Mouse (Mus musculus) forebrain, embryonic 16.5 days (tissue): ENCODE results near the gene Tmem50a. TPM values are rescaled to one million over a fixed set of nuclear protein-coding genes. Genes with fewer than 3 reads are reported as not detected.

Experiments used
- ATAC-seq: fragments of 200-750 bp; cut with Nextera tagmentation; 2 replicates; pipeline ENCODE4 v1.8.0; 2017; ENCODE audit warnings: mild to moderate bottlenecking, moderate library complexity
- H3K27ac ChIP-seq: fragments of 300-500 bp; sonication (generic); 2 replicates; pipeline ENCODE4 v1.5.1; 2014; ENCODE audit warnings: low read length, control low read depth
- H3K27me3 ChIP-seq: fragments of 300-500 bp; sonication (generic); replicated peaks from 2 replicates; pipeline ENCODE4 v1.6.1; 2014; ENCODE audit warnings: low read length; ENCODE audit not compliant: control insufficient read depth, insufficient read depth
- H3K36me3 ChIP-seq: fragments of 300-500 bp; sonication (generic); 2 replicates; pipeline ENCODE4 v1.6.1; 2014; ENCODE audit not compliant: control insufficient read depth, insufficient read depth
- H3K4me1 ChIP-seq: fragments of 300-500 bp; sonication (generic); replicated peaks from 2 replicates; pipeline ENCODE4 v1.6.1; 2014; ENCODE audit warnings: low read length; ENCODE audit not compliant: control insufficient read depth, insufficient read depth
- H3K4me2 ChIP-seq: fragments of 300-500 bp; sonication (generic); 2 replicates; pipeline ENCODE4 v1.6.1; 2014; ENCODE audit warnings: mild to moderate bottlenecking, low read length, control low read depth
- H3K4me3 ChIP-seq: fragments of 300-500 bp; sonication (generic); replicated peaks from 2 replicates; pipeline ENCODE4 v1.5.1; 2014; ENCODE audit warnings: mild to moderate bottlenecking, low read length, control low read depth
- H3K9ac ChIP-seq: fragments of 300-500 bp; sonication (generic); replicated peaks from 2 replicates; pipeline ENCODE4 v1.6.1; 2014; ENCODE audit warnings: low read depth, low read length, control low read depth
- H3K9me3 ChIP-seq: fragments of 300-500 bp; sonication (generic); 2 replicates; pipeline ENCODE4 v1.6.1; 2016; ENCODE audit warnings: low read length; ENCODE audit not compliant: control insufficient read depth
- WGBS: fragments of 180-500 bp; shearing (Covaris S2); extraction: QIAGEN DNeasy Blood & Tissue Kit; methylation state at CpG from one replicate; pipeline ENCODE4 v1.1.7; 2014; 5-methylcytosine and 5-hydroxymethylcytosine counted together
- polyA plus RNA-seq: library from polyadenylated mRNA; unstranded; fragments of >200 nt; fragmentation: Nextera tagmentation; extraction: Ambion mirVana; gene quantifications from 2 replicates; pipeline ENCODE4 v1.2.1, GENCODE M21; 2015

Tmem50a gene
- polyA plus RNA-seq, 1 experiment from 2014 or later = 205 TPM

DNA sequence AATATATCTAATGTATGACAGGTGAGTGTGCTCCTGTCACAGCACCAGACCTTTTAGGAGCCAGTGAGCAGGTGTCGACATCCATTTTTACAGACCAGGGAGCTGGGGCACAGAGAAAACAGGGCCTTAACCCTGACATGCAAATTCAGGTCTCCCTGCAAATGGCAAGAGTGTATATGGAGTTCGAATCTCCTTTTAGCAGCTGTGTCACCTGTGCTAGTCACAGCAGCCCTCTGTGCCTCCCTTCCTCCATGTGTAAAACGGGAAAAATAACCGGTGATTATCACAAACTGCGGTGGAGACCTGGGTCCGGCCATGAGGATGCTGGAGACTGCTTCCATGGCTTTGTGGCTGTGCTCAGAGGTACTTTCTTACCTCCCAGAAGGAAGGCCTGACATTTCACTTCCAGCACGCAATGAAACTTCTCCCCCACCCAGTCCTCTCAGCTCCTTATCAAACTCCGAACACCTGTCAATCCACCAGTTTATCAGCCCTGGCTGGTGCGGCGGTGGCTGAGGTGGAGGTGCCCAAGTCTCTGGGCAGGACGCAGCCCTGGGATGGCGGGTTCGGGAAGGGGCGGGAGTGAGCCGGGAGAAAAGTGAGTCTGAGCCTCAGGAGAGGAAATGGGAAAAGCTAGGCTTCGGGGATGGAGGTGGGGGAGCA is 45.6 kb downstream of the Tmem50a start:
- 10% methylated on average over 16 of the region's 16 CpGs for WGBS
- Histone ChIP-seq H3K4me3 (no peak overlapping the region), H3K4me2 (no peak overlapping the region), H3K27me3 (peaks cover 23% of the 10 kb centered on the region), H3K27ac (no peak overlapping the region), H3K9me3 (no peaks in the 10 kb centered on the region), H3K9ac (no peak overlapping the region), H3K36me3 (no peaks in the 10 kb centered on the region), H3K4me1 (no peaks in the 10 kb centered on the region)
- ATAC-seq = no peak

DNA sequence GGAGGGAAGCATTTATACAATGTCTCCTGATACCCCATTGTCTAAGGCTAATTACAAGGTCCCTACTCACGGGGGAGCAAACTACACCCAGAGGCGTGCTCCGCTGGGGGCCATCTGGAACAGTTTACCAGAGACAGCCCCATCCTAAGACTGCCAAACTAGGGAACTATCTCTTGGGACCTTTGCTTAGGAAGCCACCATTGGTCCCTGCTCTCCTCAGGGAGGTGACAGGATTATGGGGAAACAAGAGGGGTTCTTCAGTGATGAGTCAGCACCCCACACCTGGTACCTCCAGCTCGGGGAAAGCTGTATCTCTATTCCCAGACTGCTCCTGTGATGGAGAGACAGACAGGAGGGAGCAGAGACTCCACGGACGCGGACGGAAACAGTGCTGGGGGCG is 46.3 kb downstream of the Tmem50a start:
- Histone ChIP-seq H3K9ac (no peak overlapping the region), H3K4me1 (no peaks in the 10 kb centered on the region), H3K27me3 (peaks cover 23% of the 10 kb centered on the region), H3K27ac (no peak overlapping the region), H3K36me3 (no peaks in the 10 kb centered on the region), H3K4me2 (no peak overlapping the region), H3K9me3 (no peaks in the 10 kb centered on the region), H3K4me3 (no peak overlapping the region)
- WGBS = 26% methylated on average over 9 of the region's 9 CpGs
- ATAC-seq = no peak

DNA sequence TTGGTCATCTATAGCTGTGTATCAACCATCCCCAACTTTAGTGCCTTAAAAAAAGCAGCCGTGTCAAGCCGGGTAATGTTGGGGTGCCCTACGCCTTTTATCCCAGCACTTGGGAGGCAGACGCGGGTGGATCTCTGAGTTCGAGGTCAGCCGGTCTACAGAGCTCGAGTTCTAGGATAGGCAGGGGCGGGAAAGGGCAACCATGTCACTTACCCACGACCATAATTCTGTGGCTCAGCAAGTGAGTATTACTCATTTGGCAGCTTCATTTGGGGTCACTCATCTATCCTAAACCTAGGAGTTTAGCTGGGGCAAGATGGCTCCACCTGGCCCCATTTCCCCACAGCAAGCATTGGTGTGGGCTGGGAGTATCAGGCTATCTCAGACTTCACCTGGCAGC is 46.8 kb downstream of the Tmem50a start:
- H3K27ac ChIP-seq = no peak overlapping the region
- no peak overlapping the region for H3K4me2 ChIP-seq
- no peaks in the 10 kb centered on the region for H3K36me3 ChIP-seq
- H3K9me3 ChIP-seq = no peaks in the 10 kb centered on the region
- H3K4me1 ChIP-seq = no peaks in the 10 kb centered on the region
- no peak overlapping the region for H3K4me3 ChIP-seq
- H3K9ac ChIP-seq = no peak overlapping the region
- peaks cover 23% of the 10 kb centered on the region for H3K27me3 ChIP-seq
- WGBS = 89% methylated on average over 10 of the region's 10 CpGs
- no peak for ATAC-seq

DNA sequence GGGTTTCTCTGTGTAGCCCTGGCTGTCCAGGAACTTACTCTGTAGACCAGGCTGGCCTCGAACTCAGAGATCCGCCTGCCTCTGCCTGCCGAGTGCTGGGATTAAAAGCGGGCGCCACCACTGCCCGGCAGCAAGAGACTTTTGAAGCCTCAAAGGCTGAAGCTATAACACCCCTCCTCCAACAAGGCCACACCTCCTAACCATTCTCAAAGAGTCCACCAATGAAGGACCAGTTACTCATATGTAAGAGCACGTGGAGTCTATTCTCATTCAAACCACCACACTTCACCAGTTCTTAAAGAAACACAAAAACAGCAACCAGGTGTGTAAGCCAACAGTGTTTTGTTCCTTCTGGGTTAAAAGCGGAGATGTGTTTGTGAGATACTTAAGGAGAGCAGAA is 47.2 kb downstream of the Tmem50a start:
- Histone ChIP-seq H3K27me3 (peaks cover 23% of the 10 kb centered on the region), H3K9me3 (no peaks in the 10 kb centered on the region), H3K27ac (no peak overlapping the region), H3K4me2 (no peak overlapping the region), H3K4me3 (no peak overlapping the region), H3K36me3 (no peaks in the 10 kb centered on the region), H3K9ac (no peak overlapping the region), H3K4me1 (no peaks in the 10 kb centered on the region)
- WGBS = 86% methylated on average over 8 of the region's 8 CpGs
- ATAC-seq = no peak

DNA sequence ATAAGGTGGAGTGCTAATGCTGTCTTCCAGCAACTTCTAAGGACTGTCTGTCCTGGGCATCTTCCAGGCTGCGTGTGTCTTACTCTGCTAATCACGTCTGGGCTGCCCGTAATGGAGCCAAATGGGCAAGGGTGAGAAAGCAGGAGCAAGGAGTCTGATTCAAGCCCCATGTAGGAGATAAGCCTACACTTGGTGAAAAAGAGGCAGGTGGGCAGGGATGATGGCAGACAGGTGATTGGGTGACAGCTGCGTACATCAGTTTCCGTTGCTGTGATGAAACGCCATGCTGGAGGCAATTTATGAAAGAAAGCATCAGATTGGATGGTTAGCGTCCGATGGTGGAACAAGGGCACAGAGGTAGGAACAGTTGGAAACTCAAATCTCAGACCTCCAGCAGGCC is 47.6 kb downstream of the Tmem50a start:
- Histone ChIP-seq H3K4me1 (no peaks in the 10 kb centered on the region), H3K27ac (no peak overlapping the region), H3K27me3 (peaks cover 23% of the 10 kb centered on the region), H3K4me3 (no peak overlapping the region), H3K9me3 (no peaks in the 10 kb centered on the region), H3K9ac (no peak overlapping the region), H3K4me2 (no peak overlapping the region), H3K36me3 (no peaks in the 10 kb centered on the region)
- 93% methylated on average over 8 of the region's 8 CpGs for WGBS
- ATAC-seq = no peak

DNA sequence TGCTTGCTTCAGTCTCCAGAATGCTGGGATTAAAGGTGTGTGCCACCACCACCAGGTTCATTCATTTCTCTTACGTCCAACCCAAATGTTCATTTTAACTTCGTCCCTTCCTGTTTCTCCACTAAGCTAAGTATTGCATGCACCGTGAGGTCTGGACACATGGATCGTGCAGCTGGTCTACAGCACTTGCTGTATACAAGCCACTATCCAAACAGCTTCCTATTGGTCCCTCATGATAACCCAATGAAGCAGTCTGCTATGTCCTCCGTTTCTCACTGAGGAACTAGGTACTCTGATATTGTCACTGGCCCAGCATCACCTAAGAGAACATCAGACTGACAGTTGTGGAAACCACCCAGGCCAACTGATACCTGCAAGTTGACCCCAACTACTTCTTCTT is 49.0 kb downstream of the Tmem50a start:
- no peak overlapping the region for H3K27ac ChIP-seq
- ATAC-seq = no peak
- no peaks in the 10 kb centered on the region for H3K36me3 ChIP-seq
- H3K9ac ChIP-seq = no peak overlapping the region
- H3K4me3 ChIP-seq = no peak overlapping the region
- H3K9me3 ChIP-seq = no peaks in the 10 kb centered on the region
- H3K4me2 ChIP-seq = no peak overlapping the region
- H3K4me1 ChIP-seq = no peaks in the 10 kb centered on the region
- WGBS = 95% methylated on average over 5 of the region's 5 CpGs
- H3K27me3 ChIP-seq = peaks cover 23% of the 10 kb centered on the region

DNA sequence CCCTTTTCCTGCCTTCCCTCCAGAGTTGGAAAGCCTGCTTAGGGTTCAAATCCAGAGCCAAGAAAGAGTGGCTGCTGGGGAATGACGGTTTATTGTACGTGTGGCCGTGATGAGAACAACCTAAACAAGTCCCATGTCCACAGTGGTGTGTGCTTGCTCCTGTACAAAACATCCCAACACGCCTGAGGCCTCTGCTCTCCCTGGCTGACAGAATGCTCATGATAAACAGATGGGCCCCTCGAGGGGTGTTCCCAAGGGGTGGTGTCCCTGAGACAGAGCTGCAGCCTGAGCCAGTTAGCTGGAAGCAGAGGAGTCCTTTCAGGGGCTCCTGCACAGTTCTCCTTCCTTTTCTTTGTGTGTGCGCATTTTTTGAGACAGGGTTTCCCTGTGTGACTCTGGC is 49.5 kb downstream of the Tmem50a start:
- 79% methylated on average over 6 of the region's 6 CpGs for WGBS
- Histone ChIP-seq H3K27ac (no peak overlapping the region), H3K9me3 (no peaks in the 10 kb centered on the region), H3K9ac (no peak overlapping the region), H3K4me2 (no peak overlapping the region), H3K4me3 (no peak overlapping the region), H3K27me3 (peaks cover 20% of the 10 kb centered on the region), H3K36me3 (no peaks in the 10 kb centered on the region), H3K4me1 (no peaks in the 10 kb centered on the region)
- no peak for ATAC-seq

DNA sequence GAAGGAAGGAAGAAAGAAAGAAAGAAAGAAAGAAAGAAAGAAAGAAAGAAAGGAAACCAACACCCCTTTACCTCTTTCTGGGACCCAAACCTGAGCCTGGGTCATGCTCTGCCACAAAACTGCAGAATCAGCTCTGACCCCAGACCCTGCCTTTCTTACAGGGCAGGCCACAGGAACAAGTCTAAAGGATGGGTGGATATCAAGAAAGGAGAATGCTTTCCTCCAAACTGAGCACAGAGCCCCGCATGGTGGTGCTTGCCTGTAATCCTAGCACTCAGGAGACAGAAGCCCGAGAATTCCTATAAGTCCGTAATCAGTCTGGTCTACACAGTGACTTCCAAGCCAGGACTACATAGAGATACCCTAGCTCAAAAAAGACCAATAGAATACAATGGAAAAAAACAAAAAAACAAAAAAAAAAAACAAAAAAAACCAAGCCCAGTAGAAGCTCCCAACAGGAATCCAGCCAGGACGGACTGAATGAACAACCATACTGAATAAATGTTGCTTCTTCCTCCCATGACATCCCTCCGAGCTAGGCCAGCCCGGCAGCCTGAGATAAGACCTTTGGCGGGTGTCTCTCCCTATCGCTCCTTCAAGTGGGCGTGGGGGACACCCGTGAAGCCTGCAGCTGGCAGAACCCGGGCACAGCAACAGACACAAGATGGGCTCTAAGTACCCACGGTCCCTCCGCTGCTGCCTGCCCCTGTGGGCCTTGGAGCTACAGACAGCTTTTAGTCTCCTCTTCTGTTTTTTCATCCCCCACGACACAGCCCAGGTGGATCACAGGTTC is 50.7 kb downstream of the Tmem50a start, which contains the start of gene Rhd:
TSS of gene Rhd (plus strand) at position 600 of the 793 bp plus-strand sequence.
- WGBS = 83% methylated on average over 14 of the region's 14 CpGs
- H3K27ac ChIP-seq = no peak within 1 kb of the TSS
- no peak within 1 kb of the TSS for H3K4me3 ChIP-seq
- no peak within 1 kb of the TSS for H3K9ac ChIP-seq
- H3K4me1 ChIP-seq = no peaks in the 10 kb centered on the region
- no peaks in the 10 kb centered on the region for H3K9me3 ChIP-seq
- no peak within 1 kb of the TSS for H3K4me2 ChIP-seq
- H3K36me3 ChIP-seq = no peaks in the 10 kb centered on the region
- no peak for ATAC-seq
- H3K27me3 ChIP-seq = peaks cover 11% of the 10 kb centered on the region; the same call in 1 of the 2 replicates

DNA sequence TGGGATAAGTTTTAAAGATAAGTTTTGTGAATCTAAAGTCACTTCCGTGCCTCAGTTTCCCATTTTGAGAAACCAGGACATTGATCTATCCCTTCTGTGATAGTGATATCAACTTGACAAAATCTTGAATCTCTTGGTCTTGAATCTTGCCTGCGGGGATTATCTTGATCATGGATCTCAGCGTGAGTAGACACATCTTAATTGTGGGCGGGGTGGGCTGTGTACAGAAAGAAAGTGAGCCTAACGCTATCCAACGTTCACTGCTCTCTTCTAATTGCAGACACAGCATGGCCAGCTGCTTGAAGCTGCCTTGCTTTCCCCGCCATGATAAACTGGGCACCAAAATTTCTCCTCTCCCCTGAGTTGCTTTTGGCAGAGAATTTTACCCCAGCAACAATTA is 51.8 kb downstream of the Tmem50a start:
- Histone ChIP-seq H3K27ac (no peak overlapping the region), H3K9ac (no peak overlapping the region), H3K9me3 (no peaks in the 10 kb centered on the region), H3K4me3 (no peak overlapping the region), H3K36me3 (no peaks in the 10 kb centered on the region), H3K4me1 (no peaks in the 10 kb centered on the region), H3K27me3 (peaks cover 6% of the 10 kb centered on the region; the same call in 1 of the 2 replicates), H3K4me2 (no peak overlapping the region)
- WGBS = 73% methylated on average over 7 of the region's 7 CpGs
- no peak for ATAC-seq
